Mouse (Mus musculus): Measurements from ENCODE around the gene Anpep. TPM values are rescaled to one million over a fixed set of nuclear protein-coding genes. Genes with fewer than 3 reads are reported as not detected.

Gene Anpep
- polyA plus RNA-seq, 1 experiment from 2014 or later: 14.9 TPM

DNA sequence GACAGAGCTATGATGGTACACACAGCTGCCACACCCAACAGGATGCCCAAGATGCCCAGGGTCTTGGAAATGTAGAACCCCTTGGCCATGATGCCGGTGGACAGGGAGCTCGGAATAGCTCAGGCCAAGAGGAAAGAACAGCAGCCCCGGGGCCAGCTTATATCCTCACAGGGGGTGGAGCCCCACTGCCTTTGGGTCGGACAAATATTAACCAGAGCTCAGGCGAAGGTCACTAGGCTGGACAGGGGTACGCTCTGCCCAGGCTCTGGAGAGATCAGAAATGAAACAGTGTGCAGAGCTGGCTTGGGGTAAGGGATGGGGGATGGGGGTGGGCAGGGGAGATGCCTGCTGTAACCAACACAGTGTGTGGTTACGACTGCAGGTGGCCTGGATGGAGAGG is 18.7 kb downstream of the Anpep start:
- POLR2A ChIA-PET: interaction anchor here (0.9 kb wide), 1 partner anchor 31 kb away, joined by 3 read pairs; no protein-coding TSS in a partner anchor
- in situ Hi-C loops (cut with MboI; ENCODE audit: low pct_unique_long_range_greater_than_20kb): no loop called here
- ATAC-seq: no peak

DNA sequence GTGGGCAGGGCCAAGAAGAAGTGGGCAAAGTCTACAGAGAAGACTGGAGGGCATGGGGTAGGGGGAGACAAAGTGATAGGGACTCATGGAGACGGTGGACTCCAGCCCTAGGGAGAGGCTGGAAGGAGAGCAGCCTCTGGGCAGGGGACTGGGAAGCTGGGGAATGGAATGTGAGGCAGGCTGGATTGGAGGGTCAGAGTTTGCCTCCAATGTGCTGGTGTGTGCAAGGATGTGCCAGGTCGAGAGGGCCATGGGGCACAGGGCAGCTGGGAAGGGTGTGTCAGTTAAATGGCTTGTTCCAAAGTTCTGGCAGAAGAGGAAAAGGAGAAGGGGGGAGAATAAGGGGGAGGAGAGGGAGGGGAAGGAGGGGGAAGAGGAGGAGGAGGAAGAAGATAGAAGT is 23.6 kb downstream of the Anpep start:
- no peak for ATAC-seq
- no peak for TF ChIP-seq CTCF (IDR thresholded peaks at IDR 0.05)
- DNase-seq (ENCODE audit: low read depth, low spot score): no peak
- POLR2A ChIA-PET: no interaction called here
- CTCF ChIA-PET: no interaction called here
- no peaks in the 10 kb centered on the region for H3K27me3 ChIP-seq
- in situ Hi-C loops (cut with MboI; ENCODE audit: low pct_unique_long_range_greater_than_20kb): no loop called here

More for the DNA sequence above, 18.7 kb downstream of the Anpep start:
- CTCF ChIA-PET: interaction anchor here (1.0 to 1.5 kb wide), 3 partner anchors 16 to 21 kb away, joined by 3 read pairs; no protein-coding TSS in a partner anchor
- DNase-seq (ENCODE audit: low read depth, low spot score): no peak
- no peaks in the 10 kb centered on the region for H3K27me3 ChIP-seq
- no peak for TF ChIP-seq CTCF (IDR thresholded peaks at IDR 0.05)

DNA sequence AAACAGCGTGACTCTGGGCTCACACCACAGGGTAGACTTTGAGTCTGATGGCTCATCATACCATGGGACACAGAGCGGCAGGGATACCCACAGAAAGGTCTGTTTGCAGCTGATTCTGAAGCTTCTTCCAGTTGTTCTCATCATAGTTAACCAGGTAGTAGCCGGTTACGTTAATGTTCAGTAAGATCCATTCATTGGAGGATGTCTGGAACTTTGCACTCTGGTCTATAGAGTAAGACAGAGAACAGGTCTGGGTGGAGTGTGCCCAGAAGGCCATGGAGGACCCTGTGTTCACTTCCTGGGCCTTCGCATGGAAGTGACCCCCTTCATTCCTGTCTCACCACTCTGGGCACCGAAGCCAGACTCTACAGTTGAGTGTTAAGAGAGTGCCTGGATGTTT is 25.7 kb downstream of the Anpep start:
- ChIA-PET CTCF (no interaction called here), POLR2A (no interaction called here)
- no peaks in the 10 kb centered on the region for H3K27me3 ChIP-seq
- in situ Hi-C loops (cut with MboI; ENCODE audit: low pct_unique_long_range_greater_than_20kb): no loop called here
- no peak for TF ChIP-seq CTCF (IDR thresholded peaks at IDR 0.05)
- no peak for DNase-seq (ENCODE audit: low read depth, low spot score)
- no peak for ATAC-seq

DNA sequence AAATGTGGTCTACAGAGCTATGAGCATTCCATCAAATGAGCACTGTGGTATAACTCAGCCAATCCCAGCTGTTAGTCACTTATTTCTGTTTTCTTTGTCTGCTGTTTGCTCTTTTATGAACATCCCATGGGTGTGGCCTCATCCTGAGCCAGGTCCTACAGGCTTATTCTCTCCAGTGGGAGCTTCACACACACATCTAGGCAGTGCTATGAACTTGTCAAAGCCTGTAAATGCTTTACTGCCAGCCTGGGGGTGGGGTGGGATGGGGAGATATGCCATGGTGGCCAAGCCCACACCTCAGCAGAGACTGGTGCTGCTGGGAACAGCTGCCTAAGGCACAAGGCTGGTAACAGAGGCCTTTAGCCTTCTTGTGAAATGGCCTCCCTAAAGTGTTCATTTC is 27.9 kb downstream of the Anpep start:
- CTCF ChIA-PET: interaction anchor here (1.2 kb wide), 1 partner anchor 52 kb away, joined by 5 read pairs; no protein-coding TSS in a partner anchor
- ATAC-seq: no peak
- no peak for DNase-seq (ENCODE audit: low read depth, low spot score)
- TF ChIP-seq CTCF (IDR thresholded peaks at IDR 0.05): no peak
- no peaks in the 10 kb centered on the region for H3K27me3 ChIP-seq
- in situ Hi-C loops (cut with MboI; ENCODE audit: low pct_unique_long_range_greater_than_20kb): no loop called here
- POLR2A ChIA-PET: no interaction called here

DNA sequence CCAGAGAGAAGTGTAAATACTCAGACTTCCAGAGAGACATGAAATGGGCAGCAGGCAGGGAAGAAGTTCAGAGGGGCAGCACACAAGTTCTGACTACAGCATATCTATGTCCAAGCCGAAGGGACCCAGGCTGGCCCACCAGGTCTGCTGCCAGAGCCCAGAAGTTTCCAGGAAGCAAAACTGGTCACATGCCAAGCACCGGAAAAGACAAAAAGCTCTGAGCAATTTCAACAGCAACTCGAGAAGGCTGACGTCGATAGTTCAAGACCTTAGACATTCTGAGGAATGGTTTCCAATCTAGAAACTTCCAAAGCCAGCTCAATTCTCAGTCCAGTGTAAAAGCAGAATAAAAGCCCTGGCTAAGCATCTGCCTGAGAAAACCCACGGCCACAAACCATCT is 29.3 kb downstream of the Anpep start:
- DNase-seq (ENCODE audit: low read depth, low spot score) (no peak), ATAC-seq (no peak)
- no peaks in the 10 kb centered on the region for H3K27me3 ChIP-seq
- CTCF ChIA-PET: interaction anchor here (1.4 kb wide), 1 partner anchor 17 kb away, joined by 3 read pairs; no protein-coding TSS in a partner anchor
- in situ Hi-C loops (cut with MboI; ENCODE audit: low pct_unique_long_range_greater_than_20kb): no loop called here
- POLR2A ChIA-PET: no interaction called here
- TF ChIP-seq CTCF (IDR thresholded peaks at IDR 0.05): no peak

DNA sequence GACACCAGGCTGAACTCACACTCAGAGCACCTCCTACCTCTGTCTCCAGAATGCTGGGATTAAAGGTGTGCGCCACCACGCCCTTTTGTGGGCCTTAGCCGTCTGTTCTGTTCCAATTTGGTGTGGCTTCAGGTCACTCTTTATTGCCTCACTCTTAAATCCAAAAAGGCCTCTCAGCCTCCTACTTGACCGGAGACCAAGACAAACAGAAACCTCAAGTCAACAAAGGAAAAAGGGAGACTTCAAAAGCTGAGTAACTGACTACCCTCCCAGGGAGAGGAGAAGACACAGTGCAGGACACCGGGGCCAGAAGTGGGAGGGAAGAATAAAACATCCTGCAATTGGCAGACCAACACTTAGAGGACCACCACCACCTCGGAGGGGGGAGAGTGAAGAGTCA is 29.7 kb downstream of the Anpep start:
- TF ChIP-seq CTCF (IDR thresholded peaks at IDR 0.05): no peak
- in situ Hi-C loops (cut with MboI; ENCODE audit: low pct_unique_long_range_greater_than_20kb): no loop called here
- ATAC-seq (no peak), DNase-seq (ENCODE audit: low read depth, low spot score) (no peak)
- H3K27me3 ChIP-seq: no peaks in the 10 kb centered on the region
- CTCF ChIA-PET: interaction anchor here (1.4 kb wide), 1 partner anchor 16 kb away, joined by 3 read pairs; no protein-coding TSS in a partner anchor
- POLR2A ChIA-PET: no interaction called here

DNA sequence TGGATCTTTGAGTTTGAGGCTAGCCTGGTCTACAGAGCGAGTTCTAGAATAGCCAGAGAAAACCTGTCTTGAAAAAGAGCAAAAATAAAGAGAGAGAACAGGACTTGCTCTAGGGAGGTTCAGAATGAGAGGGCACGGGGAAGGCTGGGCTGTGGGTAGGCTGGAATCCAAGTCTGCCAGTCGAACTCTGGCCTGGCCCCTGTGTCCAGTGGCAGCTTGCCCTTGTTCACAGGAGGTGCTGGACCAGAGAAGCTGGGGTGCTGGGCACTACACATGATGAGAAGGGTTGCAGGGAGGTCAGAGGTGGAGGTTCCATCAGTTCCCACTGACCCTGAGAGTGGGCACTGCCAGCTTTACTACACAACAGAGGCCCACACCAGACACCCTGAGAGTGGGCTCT is 32.5 kb downstream of the Anpep start:
- no peak for TF ChIP-seq CTCF (IDR thresholded peaks at IDR 0.05)
- no peak for DNase-seq (ENCODE audit: low read depth, low spot score)
- in situ Hi-C loops (cut with MboI; ENCODE audit: low pct_unique_long_range_greater_than_20kb): no loop called here
- CTCF ChIA-PET: no interaction called here
- ATAC-seq: no peak
- POLR2A ChIA-PET: no interaction called here
- no peaks in the 10 kb centered on the region for H3K27me3 ChIP-seq

DNA sequence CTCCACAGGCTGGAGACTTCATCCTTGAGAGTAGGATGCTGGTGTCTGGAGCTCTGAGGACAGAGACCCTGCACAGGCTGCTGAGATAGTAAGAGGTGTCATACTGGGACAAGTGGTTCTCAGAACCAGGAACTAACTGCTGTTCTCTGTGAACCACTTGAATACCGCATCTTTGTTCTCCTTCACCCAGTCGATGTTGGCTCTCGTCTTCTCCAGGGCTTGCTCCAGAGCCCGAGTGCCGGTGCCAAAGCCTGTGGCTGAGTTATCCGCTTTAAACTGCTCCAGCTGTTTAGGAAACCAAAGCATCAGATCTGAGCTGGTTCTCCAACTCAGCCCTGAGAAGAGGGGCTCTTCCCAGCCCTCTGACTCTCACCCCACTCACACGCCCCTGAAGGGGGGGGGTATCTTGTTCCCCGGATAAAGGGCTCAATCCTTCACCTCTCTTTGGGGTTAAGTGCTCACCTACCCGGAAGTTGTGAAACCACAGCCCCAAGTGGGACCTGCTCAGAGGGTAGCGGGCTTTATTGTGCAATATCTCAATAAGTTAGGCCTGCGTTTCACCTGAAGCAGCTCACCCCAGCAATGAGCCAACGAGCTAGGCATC is 38.7 kb downstream of the Anpep start:
- TF ChIP-seq CTCF (IDR thresholded peaks at IDR 0.05): no peak
- in situ Hi-C loops (cut with MboI; ENCODE audit: low pct_unique_long_range_greater_than_20kb): no loop called here
- CTCF ChIA-PET: interaction anchor here (1.6 kb wide), 1 partner anchor 21 kb away, joined by 3 read pairs; no protein-coding TSS in a partner anchor
- POLR2A ChIA-PET: no interaction called here
- H3K27me3 ChIP-seq: peaks cover 8% of the 10 kb centered on the region
- no peak for DNase-seq (ENCODE audit: low read depth, low spot score)
- ATAC-seq: no peak

DNA sequence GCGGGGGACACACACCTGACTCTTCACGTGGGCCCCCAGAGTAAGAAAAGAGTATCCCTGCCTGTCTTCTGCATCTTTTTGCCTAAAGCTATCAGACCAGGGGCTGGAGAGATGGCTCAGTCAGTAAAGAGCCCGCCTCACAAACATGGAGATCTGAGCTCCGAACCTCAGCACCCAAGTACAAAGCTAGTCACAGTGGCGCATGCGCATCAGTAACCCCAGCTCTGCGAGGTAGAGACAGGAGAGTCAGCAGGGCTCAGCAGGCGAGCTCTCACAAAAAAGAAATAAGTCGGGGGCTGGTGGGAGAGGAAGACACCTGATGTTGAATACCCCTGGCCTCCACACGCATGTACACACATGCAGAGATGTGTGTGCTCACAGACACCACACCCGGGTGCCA is 40.9 kb downstream of the Anpep start:
- ATAC-seq: no peak
- TF ChIP-seq CTCF (IDR thresholded peaks at IDR 0.05): no peak
- POLR2A ChIA-PET: no interaction called here

DNA sequence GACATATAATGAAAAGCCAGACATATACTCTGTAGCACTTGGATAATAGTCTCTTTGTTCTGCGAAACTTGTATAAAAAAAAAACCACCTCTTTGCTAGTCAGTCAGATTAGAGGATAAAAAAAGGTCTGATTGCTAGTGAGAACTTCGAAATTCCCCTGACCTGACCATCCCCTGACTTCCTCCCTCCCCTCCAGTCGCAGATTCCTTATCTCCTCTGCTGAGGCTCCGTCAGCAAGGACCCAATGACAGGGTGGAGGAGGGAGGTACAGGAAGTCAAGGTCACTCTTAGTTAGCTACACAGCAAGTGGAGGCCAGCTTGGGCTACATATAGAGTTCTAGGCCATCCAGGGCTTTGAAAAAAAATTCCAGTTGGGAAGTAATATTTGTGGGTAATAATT is 41.3 kb downstream of the Anpep start:
- ChIA-PET CTCF (no interaction called here), POLR2A (no interaction called here)
- TF ChIP-seq CTCF (IDR thresholded peaks at IDR 0.05): no peak
- peaks cover 8% of the 10 kb centered on the region for H3K27me3 ChIP-seq
- no peak for ATAC-seq
- in situ Hi-C loops (cut with MboI; ENCODE audit: low pct_unique_long_range_greater_than_20kb): no loop called here
- DNase-seq (ENCODE audit: low read depth, low spot score): no peak

More for the DNA sequence above, 40.9 kb downstream of the Anpep start:
- in situ Hi-C loops (cut with MboI; ENCODE audit: low pct_unique_long_range_greater_than_20kb): no loop called here
- no peak for DNase-seq (ENCODE audit: low read depth, low spot score)
- H3K27me3 ChIP-seq: peaks cover 8% of the 10 kb centered on the region
- CTCF ChIA-PET: interaction anchor here (1.0 kb wide), 1 partner anchor 16 kb away, joined by 4 read pairs; no protein-coding TSS in a partner anchor

DNA sequence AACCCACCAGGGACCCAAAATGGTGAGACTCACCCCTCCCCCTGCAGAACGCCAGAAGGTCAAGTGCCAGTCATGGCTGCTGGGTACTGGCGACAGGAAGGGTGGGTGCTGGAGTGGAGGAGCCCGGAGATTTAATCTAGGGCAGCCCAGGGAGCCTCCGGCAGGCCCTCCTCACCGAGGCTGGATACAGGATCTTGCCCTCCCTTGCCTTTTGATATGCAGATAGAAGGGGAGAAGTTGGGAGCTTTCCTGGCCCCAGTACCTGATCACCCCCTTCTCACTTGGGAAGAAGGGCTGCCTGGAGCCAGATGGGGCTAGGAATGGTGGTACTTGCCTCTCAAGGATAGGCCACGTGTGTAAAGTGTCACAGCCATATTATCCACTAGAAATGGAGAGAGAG is 42.5 kb downstream of the Anpep start:
- CTCF ChIA-PET: no interaction called here
- no peak for DNase-seq (ENCODE audit: low read depth, low spot score)
- POLR2A ChIA-PET: no interaction called here
- no peak for TF ChIP-seq CTCF (IDR thresholded peaks at IDR 0.05)
- in situ Hi-C loops (cut with MboI; ENCODE audit: low pct_unique_long_range_greater_than_20kb): no loop called here
- H3K27me3 ChIP-seq: peaks cover 8% of the 10 kb centered on the region
- ATAC-seq: no peak

DNA sequence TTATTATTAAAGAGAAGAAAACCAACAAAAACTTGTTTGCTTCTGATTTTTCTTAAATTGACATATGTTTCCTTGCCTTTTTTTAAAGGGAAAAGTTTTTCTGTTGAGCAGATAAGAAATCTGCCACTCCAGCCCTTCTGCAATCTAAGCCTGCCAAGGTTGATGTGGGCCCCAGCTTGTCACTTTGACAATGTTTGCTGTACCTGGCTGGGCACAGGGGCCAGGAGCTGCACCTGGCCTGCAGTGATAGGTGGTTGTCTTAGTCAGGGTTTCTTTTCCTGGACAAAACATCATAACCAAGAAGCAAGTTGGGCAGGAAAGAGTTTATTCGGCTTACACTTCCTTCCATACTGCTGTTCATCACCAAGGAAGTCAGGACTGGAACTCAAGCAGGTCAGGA is 47.5 kb downstream of the Anpep start:
- CTCF ChIA-PET: no interaction called here
- peaks cover 7% of the 10 kb centered on the region for H3K27me3 ChIP-seq
- POLR2A ChIA-PET: interaction anchor here (0.6 kb wide), 1 partner anchor 10 kb away, joined by 3 read pairs; no protein-coding TSS in a partner anchor
- no peak for TF ChIP-seq CTCF (IDR thresholded peaks at IDR 0.05)
- in situ Hi-C loops (cut with MboI; ENCODE audit: low pct_unique_long_range_greater_than_20kb): no loop called here
- ATAC-seq (no peak), DNase-seq (ENCODE audit: low read depth, low spot score) (no peak)

All from Patski (cell line).